Mouse (Mus musculus) spleen, adult 2 months (tissue): ENCODE measurements around the gene Usp33.

Source experiments
- CTCF ChIP-seq: fragments of 200-500 bp; IDR thresholded peaks from 2 replicates; pipeline ENCODE4 v1.5.1; 2011; ENCODE audit warnings: mild to moderate bottlenecking, inconsistent platforms; ENCODE audit not compliant: insufficient read depth, insufficient read length, insufficient replicate concordance; ENCODE audit errors: extremely low read depth
- POLR2A ChIP-seq: fragments of 200-500 bp; IDR thresholded peaks from 2 replicates; pipeline ENCODE4 v1.6.1; 2011; ENCODE audit warnings: low read depth, low read length, inconsistent platforms

DNA sequence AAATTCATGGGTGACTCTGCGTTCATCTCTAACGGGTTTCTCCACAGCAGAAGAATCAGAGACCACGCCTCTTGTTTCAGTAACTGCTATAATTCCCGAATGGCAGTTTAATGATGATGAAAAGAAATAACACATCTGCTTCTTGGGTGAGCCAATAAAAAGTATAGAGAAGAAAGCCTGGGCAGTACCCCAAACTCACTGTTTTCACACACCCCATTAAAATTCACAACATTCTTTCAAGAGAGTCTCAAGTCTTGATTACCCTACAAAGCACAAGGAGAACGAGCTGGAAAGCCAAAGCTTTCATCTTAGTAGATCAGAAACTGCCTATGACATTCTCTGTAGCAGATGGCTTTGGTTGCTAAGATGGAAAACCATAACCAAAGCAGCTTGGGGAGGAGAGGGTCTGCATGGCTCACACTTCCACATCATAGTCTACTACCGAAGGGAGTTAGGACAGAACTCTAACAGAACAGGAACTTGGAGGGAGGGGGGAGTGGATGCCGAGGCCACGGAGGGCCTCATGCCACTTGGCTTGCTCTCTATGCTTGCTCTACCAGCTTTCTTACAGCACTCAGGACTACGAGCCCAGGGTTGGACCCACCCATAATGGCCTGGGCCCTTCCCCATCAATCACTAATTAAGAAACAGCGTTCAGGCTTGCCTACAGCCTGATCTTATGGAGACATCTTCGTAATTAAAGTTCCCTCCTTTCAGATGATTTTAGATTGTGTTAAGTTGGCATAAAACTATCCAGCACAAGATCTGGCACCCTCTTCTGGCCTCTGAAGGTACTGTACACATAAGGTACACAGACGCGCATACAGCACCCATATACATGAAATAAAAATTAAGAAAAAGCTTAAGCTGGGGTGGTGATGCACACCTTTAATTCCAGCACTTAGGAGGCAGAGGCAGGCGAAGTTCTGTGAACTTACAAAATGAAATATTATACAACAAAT is 45.6 kb upstream of the Usp33 start:
- TF ChIP-seq POLR2A, result no peak
- TF ChIP-seq CTCF, result no peak
